Mouse (Mus musculus): ENCODE results near the gene Npvf. TPM values are rescaled to one million over a fixed set of nuclear protein-coding genes. Genes with fewer than 3 reads are reported as not detected.
"Not testable (repeated sequence)": the region's sequence is repeated elsewhere in the genome, so short reads cannot be mapped to it uniquely, and the experiment has no call there.

The Npvf gene
- polyA plus RNA-seq, 1 experiment, result not detected

- TF ChIP-seq CTCF (IDR thresholded peaks at IDR 0.05; ENCODE audit: control insufficient read depth, insufficient read depth, low read length), result no peak
- TF ChIP-seq POLR2A (IDR thresholded peaks at IDR 0.05; ENCODE audit: borderline replicate concordance, control insufficient read depth, low read depth, low read length), result no peak
- Histone ChIP-seq H3K4me1 (ENCODE audit: control insufficient read depth, insufficient read depth, low read length) (no peaks in the 10 kb centered on the region; the same call in 1 of the 2 replicates), H3K4me3 (replicated peaks; ENCODE audit: control insufficient read depth, low read depth, low read length) (no peak overlapping the region), H3K27ac (ENCODE audit: control insufficient read depth, insufficient read depth, low read depth, low read length, poor library complexity) (no peak overlapping the region)
- WGBS, result 86% methylated on average over 1 of the region's 1 CpGs
These were observed 2.2 kb upstream of the Npvf start for GRCm38 (mm10) chr6:50656426-50656825.

- Histone ChIP-seq H3K4me1 (ENCODE audit: control insufficient read depth, insufficient read depth, low read length) (no peaks in the 10 kb centered on the region; the same call in 1 of the 2 replicates), H3K4me3 (replicated peaks; ENCODE audit: control insufficient read depth, low read depth, low read length) (no peak overlapping the region), H3K27ac (ENCODE audit: control insufficient read depth, insufficient read depth, low read depth, low read length, poor library complexity) (no peak overlapping the region)
- WGBS, result 59% methylated on average over 3 of the region's 3 CpGs
- TF ChIP-seq CTCF (IDR thresholded peaks at IDR 0.05; ENCODE audit: control insufficient read depth, insufficient read depth, low read length) (no peak), POLR2A (IDR thresholded peaks at IDR 0.05; ENCODE audit: borderline replicate concordance, control insufficient read depth, low read depth, low read length) (no peak)
These were observed 1.7 kb upstream of the Npvf start for GRCm38 (mm10) chr6:50655925-50656324.

GRCm38 (mm10) chr6:50647656-50648055 is 6.6 kb downstream of the Npvf start:
- H3K4me3 ChIP-seq (replicated peaks; ENCODE audit: control insufficient read depth, low read depth, low read length), result no peak overlapping the region
- WGBS, result 81% methylated on average over 6 of the region's 6 CpGs
- no peaks in the 10 kb centered on the region for H3K4me1 ChIP-seq (ENCODE audit: control insufficient read depth, insufficient read depth, low read length)
- no peak overlapping the region for H3K27ac ChIP-seq (ENCODE audit: control insufficient read depth, insufficient read depth, low read depth, low read length, poor library complexity)
- no peak for TF ChIP-seq CTCF (IDR thresholded peaks at IDR 0.05; ENCODE audit: control insufficient read depth, insufficient read depth, low read length)
- TF ChIP-seq POLR2A (IDR thresholded peaks at IDR 0.05; ENCODE audit: borderline replicate concordance, control insufficient read depth, low read depth, low read length), result no peak

GRCm38 (mm10) chr6:50646659-50647058 is 7.6 kb downstream of the Npvf start:
- Histone ChIP-seq H3K4me3 (replicated peaks; ENCODE audit: control insufficient read depth, low read depth, low read length) (no peak overlapping the region), H3K27ac (ENCODE audit: control insufficient read depth, insufficient read depth, low read depth, low read length, poor library complexity) (no peak overlapping the region), H3K4me1 (ENCODE audit: control insufficient read depth, insufficient read depth, low read length) (no peaks in the 10 kb centered on the region)
- 60% methylated on average over 3 of the region's 3 CpGs for WGBS
- no peak for TF ChIP-seq CTCF (IDR thresholded peaks at IDR 0.05; ENCODE audit: control insufficient read depth, insufficient read depth, low read length)

- TF ChIP-seq POLR2A (IDR thresholded peaks at IDR 0.05; ENCODE audit: borderline replicate concordance, control insufficient read depth, low read depth, low read length), result no peak
- no peak for TF ChIP-seq CTCF (IDR thresholded peaks at IDR 0.05; ENCODE audit: control insufficient read depth, insufficient read depth, low read length)
- Histone ChIP-seq H3K4me1 (ENCODE audit: control insufficient read depth, insufficient read depth, low read length) (no peaks in the 10 kb centered on the region), H3K4me3 (replicated peaks; ENCODE audit: control insufficient read depth, low read depth, low read length) (no peak overlapping the region), H3K27ac (ENCODE audit: control insufficient read depth, insufficient read depth, low read depth, low read length, poor library complexity) (no peak overlapping the region)
- WGBS, result 64% methylated on average over 3 of the region's 3 CpGs
These were observed 9.5 kb downstream of the Npvf start for GRCm38 (mm10) chr6:50644701-50645100.

- 81% methylated on average over 5 of the region's 5 CpGs for WGBS
- H3K4me3 ChIP-seq (replicated peaks; ENCODE audit: control insufficient read depth, low read depth, low read length), result no peak overlapping the region
- TF ChIP-seq POLR2A (IDR thresholded peaks at IDR 0.05; ENCODE audit: borderline replicate concordance, control insufficient read depth, low read depth, low read length) (no peak), CTCF (IDR thresholded peaks at IDR 0.05; ENCODE audit: control insufficient read depth, insufficient read depth, low read length) (no peak)
- no peak overlapping the region for H3K27ac ChIP-seq (ENCODE audit: control insufficient read depth, insufficient read depth, low read depth, low read length, poor library complexity)
- no peaks in the 10 kb centered on the region for H3K4me1 ChIP-seq (ENCODE audit: control insufficient read depth, insufficient read depth, low read length)
These were observed 12.3 kb downstream of the Npvf start for GRCm38 (mm10) chr6:50641898-50642297.

- Histone ChIP-seq H3K27ac (ENCODE audit: control insufficient read depth, insufficient read depth, low read depth, low read length, poor library complexity) (no peak overlapping the region), H3K4me3 (replicated peaks; ENCODE audit: control insufficient read depth, low read depth, low read length) (no peak overlapping the region), H3K4me1 (ENCODE audit: control insufficient read depth, insufficient read depth, low read length) (no peaks in the 10 kb centered on the region)
- TF ChIP-seq CTCF (IDR thresholded peaks at IDR 0.05; ENCODE audit: control insufficient read depth, insufficient read depth, low read length) (no peak), POLR2A (IDR thresholded peaks at IDR 0.05; ENCODE audit: borderline replicate concordance, control insufficient read depth, low read depth, low read length) (no peak)
- whole genome bisulfite sequencing, result 32% methylated on average over 4 of the region's 4 CpGs
These were observed 13.9 kb downstream of the Npvf start for GRCm38 (mm10) chr6:50640377-50640776.

GRCm38 (mm10) chr6:50639656-50640055 is 14.6 kb downstream of the Npvf start:
- Histone ChIP-seq H3K27ac (ENCODE audit: control insufficient read depth, insufficient read depth, low read depth, low read length, poor library complexity) (no peak overlapping the region), H3K4me1 (ENCODE audit: control insufficient read depth, insufficient read depth, low read length) (no peaks in the 10 kb centered on the region), H3K4me3 (replicated peaks; ENCODE audit: control insufficient read depth, low read depth, low read length) (no peak overlapping the region)
- TF ChIP-seq POLR2A (IDR thresholded peaks at IDR 0.05; ENCODE audit: borderline replicate concordance, control insufficient read depth, low read depth, low read length), result no peak
- no peak for TF ChIP-seq CTCF (IDR thresholded peaks at IDR 0.05; ENCODE audit: control insufficient read depth, insufficient read depth, low read length)
- WGBS, result 34% methylated on average over 2 of the region's 2 CpGs

GRCm38 (mm10) chr6:50626170-50626569 is 28.1 kb downstream of the Npvf start:
- not testable (repeated sequence) for H3K4me1 ChIP-seq (ENCODE audit: control insufficient read depth, insufficient read depth, low read length); H3K27ac ChIP-seq (ENCODE audit: control insufficient read depth, insufficient read depth, low read depth, low read length, poor library complexity); H3K4me3 ChIP-seq (replicated peaks; ENCODE audit: control insufficient read depth, low read depth, low read length)
- 74% methylated on average over 2 of the region's 2 CpGs for WGBS

GRCm38 (mm10) chr6:50618273-50618672 is 36.0 kb downstream of the Npvf start:
- H3K27ac ChIP-seq (ENCODE audit: control insufficient read depth, insufficient read depth, low read depth, low read length, poor library complexity); H3K4me3 ChIP-seq (replicated peaks; ENCODE audit: control insufficient read depth, low read depth, low read length); H3K4me1 ChIP-seq (ENCODE audit: control insufficient read depth, insufficient read depth, low read length): not testable (repeated sequence)
- WGBS, result 63% methylated on average over 1 of the region's 1 CpGs

All from bone marrow, adult 2 months (tissue).